Mouse (Mus musculus): ENCODE results near the gene Hectd1. TPM values are rescaled to one million over a fixed set of nuclear protein-coding genes. Genes with fewer than 3 reads are reported as not detected.
A peak's percentile ranks its signal among the peaks of the same experiment; 100 is the strongest.

Gene Hectd1
- polyA plus RNA-seq, 1 experiment from 2014 or later = 41.7 TPM

GRCm38 (mm10) chr12:51830077-51830402, 704 bp upstream of the Hectd1 start:
- peak overlapping the region; percentile 97 for H3K4me3 ChIP-seq (replicated peaks; ENCODE audit: low read length)
- no peaks in the 10 kb centered on the region for H3K9me3 ChIP-seq (ENCODE audit: control insufficient read depth, low read length)
- peak overlapping the region; percentile 94 for H3K27ac ChIP-seq (ENCODE audit: low read length)
- peak overlapping the region; percentile 63 for H3K4me2 ChIP-seq (ENCODE audit: low read length)
- 0% methylated on average over 12 of the region's 12 CpGs for WGBS
- peak overlapping the region; percentile 100 for H3K9ac ChIP-seq (replicated peaks; ENCODE audit: low read depth, low read length)
- H3K4me1 ChIP-seq (replicated peaks; ENCODE audit: control insufficient read depth, insufficient read depth, low read length) = peaks cover 16% of the 10 kb centered on the region
- ATAC-seq = no peak
- H3K27me3 ChIP-seq (replicated peaks; ENCODE audit: control insufficient read depth, insufficient read depth, low read length) = no peaks in the 10 kb centered on the region
- peaks cover 4% of the 10 kb centered on the region; the same call in 1 of the 2 replicates for H3K36me3 ChIP-seq (ENCODE audit: control insufficient read depth, insufficient read depth)

- no peak; the same call in 1 of the 2 replicates for ATAC-seq
- H3K9ac ChIP-seq (replicated peaks; ENCODE audit: low read depth, low read length) = peak overlapping the region; percentile 100
- peak overlapping the region; percentile 94 for H3K27ac ChIP-seq (ENCODE audit: low read length)
- under 1% methylated on average over 59 of the region's 66 CpGs for WGBS
- H3K27me3 ChIP-seq (replicated peaks; ENCODE audit: control insufficient read depth, insufficient read depth, low read length) = no peaks in the 10 kb centered on the region
- peak overlapping the region; percentile 97 for H3K4me3 ChIP-seq (replicated peaks; ENCODE audit: low read length)
- H3K36me3 ChIP-seq (ENCODE audit: control insufficient read depth, insufficient read depth) = peaks cover 5% of the 10 kb centered on the region; the same call in 1 of the 2 replicates
- no peaks in the 10 kb centered on the region for H3K9me3 ChIP-seq (ENCODE audit: control insufficient read depth, low read length)
- H3K4me1 ChIP-seq (replicated peaks; ENCODE audit: control insufficient read depth, insufficient read depth, low read length) = peaks cover 16% of the 10 kb centered on the region
- peak overlapping the region; percentile 70 for H3K4me2 ChIP-seq (ENCODE audit: low read length)
Measured at GRCm38 (mm10) chr12:51828716-51829289, 533 bp downstream of the Hectd1 start.

- peaks cover 5% of the 10 kb centered on the region; the same call in 1 of the 2 replicates for H3K36me3 ChIP-seq (ENCODE audit: control insufficient read depth, insufficient read depth)
- 21% methylated on average over 6 of the region's 6 CpGs for WGBS
Measured at GRCm38 (mm10) chr12:51827958-51828650, 1.2 kb downstream of the Hectd1 start.

GRCm38 (mm10) chr12:51825338-51825737, 4.0 kb downstream of the Hectd1 start:
- 78% methylated on average over 2 of the region's 2 CpGs for WGBS
- no peaks in the 10 kb centered on the region for H3K27me3 ChIP-seq (replicated peaks; ENCODE audit: control insufficient read depth, insufficient read depth, low read length)
- ATAC-seq = no peak
- no peak overlapping the region for H3K4me3 ChIP-seq (replicated peaks; ENCODE audit: low read length)
- H3K9me3 ChIP-seq (ENCODE audit: control insufficient read depth, low read length) = no peaks in the 10 kb centered on the region
- no peak overlapping the region for H3K9ac ChIP-seq (replicated peaks; ENCODE audit: low read depth, low read length)
- H3K36me3 ChIP-seq (ENCODE audit: control insufficient read depth, insufficient read depth) = peaks cover 5% of the 10 kb centered on the region; the same call in 1 of the 2 replicates
- no peak overlapping the region for H3K27ac ChIP-seq (ENCODE audit: low read length)
- H3K4me2 ChIP-seq (ENCODE audit: low read length) = no peak overlapping the region
- peaks cover 17% of the 10 kb centered on the region for H3K4me1 ChIP-seq (replicated peaks; ENCODE audit: control insufficient read depth, insufficient read depth, low read length)

More at GRCm38 (mm10) chr12:51827958-51828650, 1.2 kb downstream of the Hectd1 start:
- peak overlapping the region; percentile 97 for H3K4me3 ChIP-seq (replicated peaks; ENCODE audit: low read length)
- no peaks in the 10 kb centered on the region for H3K9me3 ChIP-seq (ENCODE audit: control insufficient read depth, low read length)
- ATAC-seq = no peak
- H3K4me1 ChIP-seq (replicated peaks; ENCODE audit: control insufficient read depth, insufficient read depth, low read length) = peaks cover 18% of the 10 kb centered on the region
- no peaks in the 10 kb centered on the region for H3K27me3 ChIP-seq (replicated peaks; ENCODE audit: control insufficient read depth, insufficient read depth, low read length)
- peak overlapping the region; percentile 94 for H3K27ac ChIP-seq (ENCODE audit: low read length)
- H3K4me2 ChIP-seq (ENCODE audit: low read length) = peak overlapping the region; percentile 70
- H3K9ac ChIP-seq (replicated peaks; ENCODE audit: low read depth, low read length) = peak overlapping the region; percentile 100

GRCm38 (mm10) chr12:51823311-51823710, 6.0 kb downstream of the Hectd1 start:
- Histone ChIP-seq H3K4me3 (replicated peaks; ENCODE audit: low read length) (no peak overlapping the region), H3K27me3 (replicated peaks; ENCODE audit: control insufficient read depth, insufficient read depth, low read length) (no peaks in the 10 kb centered on the region), H3K4me1 (replicated peaks; ENCODE audit: control insufficient read depth, insufficient read depth, low read length) (peaks cover 13% of the 10 kb centered on the region), H3K36me3 (ENCODE audit: control insufficient read depth, insufficient read depth) (peaks cover 5% of the 10 kb centered on the region; the same call in 1 of the 2 replicates), H3K27ac (ENCODE audit: low read length) (no peak overlapping the region), H3K9ac (replicated peaks; ENCODE audit: low read depth, low read length) (no peak overlapping the region), H3K9me3 (ENCODE audit: control insufficient read depth, low read length) (no peaks in the 10 kb centered on the region), H3K4me2 (ENCODE audit: low read length) (no peak overlapping the region)
- ATAC-seq = no peak
- 54% methylated on average over 5 of the region's 5 CpGs for WGBS

- Histone ChIP-seq H3K9me3 (ENCODE audit: control insufficient read depth, low read length) (no peaks in the 10 kb centered on the region), H3K9ac (replicated peaks; ENCODE audit: low read depth, low read length) (no peak overlapping the region), H3K27ac (ENCODE audit: low read length) (no peak overlapping the region), H3K4me1 (replicated peaks; ENCODE audit: control insufficient read depth, insufficient read depth, low read length) (peaks cover 10% of the 10 kb centered on the region), H3K4me2 (ENCODE audit: low read length) (no peak overlapping the region), H3K36me3 (ENCODE audit: control insufficient read depth, insufficient read depth) (peaks cover 5% of the 10 kb centered on the region; the same call in 1 of the 2 replicates), H3K27me3 (replicated peaks; ENCODE audit: control insufficient read depth, insufficient read depth, low read length) (no peaks in the 10 kb centered on the region), H3K4me3 (replicated peaks; ENCODE audit: low read length) (no peak overlapping the region)
- no peak for ATAC-seq
- 75% methylated on average over 2 of the region's 2 CpGs for WGBS
Measured at GRCm38 (mm10) chr12:51822861-51823260, 6.5 kb downstream of the Hectd1 start.

GRCm38 (mm10) chr12:51822236-51822635, 7.1 kb downstream of the Hectd1 start:
- H3K9me3 ChIP-seq (ENCODE audit: control insufficient read depth, low read length) = no peaks in the 10 kb centered on the region
- peaks cover 4% of the 10 kb centered on the region for H3K4me1 ChIP-seq (replicated peaks; ENCODE audit: control insufficient read depth, insufficient read depth, low read length)
- H3K36me3 ChIP-seq (ENCODE audit: control insufficient read depth, insufficient read depth) = peaks cover 5% of the 10 kb centered on the region; the same call in 1 of the 2 replicates
- no peak overlapping the region for H3K9ac ChIP-seq (replicated peaks; ENCODE audit: low read depth, low read length)
- H3K4me2 ChIP-seq (ENCODE audit: low read length) = no peak overlapping the region
- no peak overlapping the region for H3K27ac ChIP-seq (ENCODE audit: low read length)
- no peaks in the 10 kb centered on the region for H3K27me3 ChIP-seq (replicated peaks; ENCODE audit: control insufficient read depth, insufficient read depth, low read length)
- H3K4me3 ChIP-seq (replicated peaks; ENCODE audit: low read length) = no peak overlapping the region
- WGBS = 47% methylated on average over 3 of the region's 3 CpGs
- ATAC-seq = no peak

GRCm38 (mm10) chr12:51821256-51821655, 8.1 kb downstream of the Hectd1 start:
- WGBS = 46% methylated on average over 2 of the region's 2 CpGs
- Histone ChIP-seq H3K4me1 (replicated peaks; ENCODE audit: control insufficient read depth, insufficient read depth, low read length) (0 out of 2 replicates have a peak, but pooled peaks cover 2% of the 10 kb centered on the region), H3K36me3 (ENCODE audit: control insufficient read depth, insufficient read depth) (peaks cover 5% of the 10 kb centered on the region; the same call in 1 of the 2 replicates), H3K9ac (replicated peaks; ENCODE audit: low read depth, low read length) (no peak overlapping the region), H3K27ac (ENCODE audit: low read length) (no peak overlapping the region), H3K27me3 (replicated peaks; ENCODE audit: control insufficient read depth, insufficient read depth, low read length) (no peaks in the 10 kb centered on the region), H3K9me3 (ENCODE audit: control insufficient read depth, low read length) (no peaks in the 10 kb centered on the region), H3K4me3 (replicated peaks; ENCODE audit: low read length) (no peak overlapping the region), H3K4me2 (ENCODE audit: low read length) (no peak overlapping the region)
- no peak for ATAC-seq

GRCm38 (mm10) chr12:51819951-51820498, 9.3 kb downstream of the Hectd1 start:
- Histone ChIP-seq H3K27me3 (replicated peaks; ENCODE audit: control insufficient read depth, insufficient read depth, low read length) (no peaks in the 10 kb centered on the region), H3K4me1 (replicated peaks; ENCODE audit: control insufficient read depth, insufficient read depth, low read length) (0 out of 2 replicates have a peak, but pooled peaks cover 2% of the 10 kb centered on the region), H3K36me3 (ENCODE audit: control insufficient read depth, insufficient read depth) (peaks cover 4% of the 10 kb centered on the region; the same call in 1 of the 2 replicates), H3K9ac (replicated peaks; ENCODE audit: low read depth, low read length) (no peak overlapping the region), H3K27ac (ENCODE audit: low read length) (no peak overlapping the region), H3K9me3 (ENCODE audit: control insufficient read depth, low read length) (0 out of 2 replicates have a peak, but pooled peaks cover 2% of the 10 kb centered on the region), H3K4me2 (ENCODE audit: low read length) (no peak overlapping the region), H3K4me3 (replicated peaks; ENCODE audit: low read length) (no peak overlapping the region)
- 96% methylated on average over 4 of the region's 4 CpGs for WGBS
- ATAC-seq = no peak
